In genomic region chr4:107108291-107108731, GRCm38 (mm10) we compare ENCODE assay signal across 10 mouse cellular contexts. TPM values are rescaled to one million over a fixed set of nuclear protein-coding genes. Genes with fewer than 3 reads are reported as not detected.
DNase-seq lines count a peak whose midpoint lies in the region; ATAC-seq lines count a peak whose summit lies in the region.
"Had no signal": no experiment of that assay in that cellular context is flagged by ENCODE, and none has a peak within 500 bp of the region (broad histone marks: within the 10 kb centered on the region; RNA-seq: fewer than 3 reads in every experiment).

No protein-coding gene starts in this region.

- no peak overlapping the region for H3K4me3 ChIP-seq in kidney, embryonic 16.5 days (ENCODE audit: low read length)
- H3K4me3 ChIP-seq in embryonic facial prominence, embryonic 11.5 days (ENCODE audit: low read depth, low read length) = no peak overlapping the region
- no peak overlapping the region for H3K4me3 ChIP-seq in liver, embryonic 12.5 days

- H3K36me3 ChIP-seq in kidney, embryonic 16.5 days (ENCODE audit: insufficient read depth, low read length) = no peaks in the 10 kb centered on the region
- no peaks in the 10 kb centered on the region for H3K36me3 ChIP-seq in embryonic facial prominence, embryonic 11.5 days (replicated peaks; ENCODE audit: control insufficient read depth, insufficient read depth, low read depth, low read length)
- no peaks in the 10 kb centered on the region for H3K36me3 ChIP-seq in liver, embryonic 12.5 days

- H3K9me3 ChIP-seq in kidney, embryonic 16.5 days (ENCODE audit: low read length) = no peaks in the 10 kb centered on the region
- H3K9me3 ChIP-seq in embryonic facial prominence, embryonic 11.5 days (replicated peaks; ENCODE audit: control insufficient read depth, low read length) = no peaks in the 10 kb centered on the region
- H3K9me3 ChIP-seq in liver, embryonic 12.5 days (replicated peaks) = no peaks in the 10 kb centered on the region

- no peak for DNase-seq in kidney, adult 9 months
- DNase-seq in R1 (ENCODE audit: low read depth, low spot score) (peak; percentile 55), MN1 (ENCODE audit: low spot score) (no peak)
- DNase-seq in embryonic facial prominence, embryonic 11.5 days (ENCODE audit: low spot score) = peak; percentile 47
- no peak for DNase-seq in cerebellum, postnatal 25 days

- H3K4me2 ChIP-seq in kidney, embryonic 16.5 days (replicated peaks; ENCODE audit: low read depth, low read length) = peak overlapping the region; percentile 37
- H3K4me2 ChIP-seq in embryonic facial prominence, embryonic 11.5 days (ENCODE audit: low read depth, low read length) = no peak overlapping the region
- H3K4me2 ChIP-seq in liver, embryonic 12.5 days = peak overlapping the region; percentile 15

- peaks cover 10% of the 10 kb centered on the region for H3K4me1 ChIP-seq in kidney, embryonic 16.5 days (ENCODE audit: insufficient read depth, low read length)
- H3K4me1 ChIP-seq in embryonic facial prominence, embryonic 11.5 days (ENCODE audit: control insufficient read depth, insufficient read depth, low read length) = no peaks in the 10 kb centered on the region
- peaks cover 17% of the 10 kb centered on the region for H3K4me1 ChIP-seq in liver, embryonic 12.5 days

- ATAC-seq in kidney, embryonic 16.5 days (ENCODE audit: low FRiP score, low TSS enrichment) = peak; percentile 89
- ATAC-seq in embryonic facial prominence, embryonic 11.5 days (replicated peaks; ENCODE audit: insufficient number of reproducible peaks, low FRiP score, low TSS enrichment, low read depth) = peak; percentile 58; the same call in 1 of the 2 replicates
- no peak for ATAC-seq in liver, embryonic 12.5 days
- no peak for ATAC-seq in megakaryocyte progenitor cell, adult 5-6 weeks (replicated peaks; ENCODE audit: poor library complexity)

- 0 out of 2 replicates have a peak overlapping the region, but pooled peaks have one; percentile 25 for H3K27ac ChIP-seq in kidney, embryonic 16.5 days (ENCODE audit: low read length)
- no peak overlapping the region for H3K27ac ChIP-seq in embryonic facial prominence, embryonic 11.5 days (replicated peaks; ENCODE audit: low read depth, low read length)
- H3K27ac ChIP-seq in liver, embryonic 12.5 days = no peak overlapping the region

- WGBS in kidney, embryonic 16.5 days = 8% methylated on average over 13 of the region's 13 CpGs
- WGBS in embryonic facial prominence, embryonic 11.5 days = 62% methylated on average over 13 of the region's 13 CpGs
- 47% methylated on average over 13 of the region's 13 CpGs for WGBS in liver, embryonic 12.5 days (ENCODE audit: insufficient replicate concordance)

- H3K27me3 ChIP-seq in kidney, embryonic 16.5 days (ENCODE audit: insufficient read depth, low read length) = no peaks in the 10 kb centered on the region
- no peaks in the 10 kb centered on the region for H3K27me3 ChIP-seq in embryonic facial prominence, embryonic 11.5 days (ENCODE audit: control insufficient read depth, insufficient read depth, low read length)
- peaks cover 13% of the 10 kb centered on the region; the same call in 1 of the 2 replicates for H3K27me3 ChIP-seq in liver, embryonic 12.5 days (replicated peaks)

- peak overlapping the region; percentile 37; the same call in 1 of the 2 replicates for H3K9ac ChIP-seq in kidney, embryonic 16.5 days (replicated peaks; ENCODE audit: low read length)
- H3K9ac ChIP-seq in embryonic facial prominence, embryonic 11.5 days (replicated peaks; ENCODE audit: low read length) = no peak overlapping the region; the same call in 1 of the 2 replicates
- H3K9ac ChIP-seq in liver, embryonic 12.5 days = no peak overlapping the region

RNA-seq across cellular contexts. Expression of gene Cdcp2, which starts 11.6 kb away (rescaled TPM):
- polyA plus RNA-seq in kidney, embryonic 16.5 days (2015; fragmentation: Nextera tagmentation; extraction: Ambion mirVana) = 0.17 and 0.24 TPM in 2 replicates
- not detected in 2 replicates for polyA plus RNA-seq in embryonic facial prominence, embryonic 11.5 days (2014; fragmentation: Nextera tagmentation; extraction: Ambion mirVana)
- polyA plus RNA-seq in liver, embryonic 12.5 days (2016; fragmentation: Nextera tagmentation; extraction: Ambion mirVana) = not detected in 2 replicates
- total RNA-seq in megakaryocyte progenitor cell, adult 5-6 weeks (2015) = not detected in 2 replicates
- total RNA-seq in megakaryocyte progenitor cell, adult 5-6 weeks (2017) = not detected in 2 replicates
- total RNA-seq: left cerebral cortex, adult 8-10 months had no signal
- polyA plus RNA-seq: testis, adult 2 months had no signal

RNA-seq across cellular contexts. Expression of gene Cyb5rl, which starts 41.5 kb away (rescaled TPM):
- polyA plus RNA-seq in kidney, embryonic 16.5 days (2015; fragmentation: Nextera tagmentation; extraction: Ambion mirVana) = 13.4 and 14.4 TPM in 2 replicates
- polyA plus RNA-seq in embryonic facial prominence, embryonic 11.5 days (2014; fragmentation: Nextera tagmentation; extraction: Ambion mirVana) = 5.5 and 5.6 TPM in 2 replicates
- polyA plus RNA-seq in liver, embryonic 12.5 days (2016; fragmentation: Nextera tagmentation; extraction: Ambion mirVana) = 3.9 and 4.1 TPM in 2 replicates
- 2.7 and 3.5 TPM in 2 replicates for total RNA-seq in megakaryocyte progenitor cell, adult 5-6 weeks (2015)
- 6.2 and 6.5 TPM in 2 replicates for total RNA-seq in megakaryocyte progenitor cell, adult 5-6 weeks (2017)

RNA-seq across cellular contexts. Expression of gene Mrpl37, which starts 41.6 kb away (rescaled TPM):
- 120 and 121 TPM in 2 replicates for polyA plus RNA-seq in kidney, embryonic 16.5 days (2015; fragmentation: Nextera tagmentation; extraction: Ambion mirVana)
- polyA plus RNA-seq in embryonic facial prominence, embryonic 11.5 days (2014; fragmentation: Nextera tagmentation; extraction: Ambion mirVana) = 120 and 122 TPM in 2 replicates
- 77.0 and 79.9 TPM in 2 replicates for polyA plus RNA-seq in liver, embryonic 12.5 days (2016; fragmentation: Nextera tagmentation; extraction: Ambion mirVana)
- total RNA-seq in megakaryocyte progenitor cell, adult 5-6 weeks (2015) = 70.2 and 77.7 TPM in 2 replicates
- total RNA-seq in megakaryocyte progenitor cell, adult 5-6 weeks (2017) = 60.2 and 60.6 TPM in 2 replicates

Comparison
In these comparisons a context has a peak if more than half of its experiments do, and no peak if none do; other contexts are left out.
1. ATAC-seq: peak in kidney, embryonic 16.5 days (single experiment) and embryonic facial prominence, embryonic 11.5 days (single experiment); none in liver, embryonic 12.5 days (single experiment) and megakaryocyte progenitor cell, adult 5-6 weeks (single experiment).
2. DNase-seq: peak in R1 (single experiment) and embryonic facial prominence, embryonic 11.5 days (single experiment); none in kidney, adult 9 months (single experiment), MN1 (single experiment) and cerebellum, postnatal 25 days (0 of 2).